Comparison of ENCODE assay signal across 13 mouse cellular contexts in the genomic region with DNA sequence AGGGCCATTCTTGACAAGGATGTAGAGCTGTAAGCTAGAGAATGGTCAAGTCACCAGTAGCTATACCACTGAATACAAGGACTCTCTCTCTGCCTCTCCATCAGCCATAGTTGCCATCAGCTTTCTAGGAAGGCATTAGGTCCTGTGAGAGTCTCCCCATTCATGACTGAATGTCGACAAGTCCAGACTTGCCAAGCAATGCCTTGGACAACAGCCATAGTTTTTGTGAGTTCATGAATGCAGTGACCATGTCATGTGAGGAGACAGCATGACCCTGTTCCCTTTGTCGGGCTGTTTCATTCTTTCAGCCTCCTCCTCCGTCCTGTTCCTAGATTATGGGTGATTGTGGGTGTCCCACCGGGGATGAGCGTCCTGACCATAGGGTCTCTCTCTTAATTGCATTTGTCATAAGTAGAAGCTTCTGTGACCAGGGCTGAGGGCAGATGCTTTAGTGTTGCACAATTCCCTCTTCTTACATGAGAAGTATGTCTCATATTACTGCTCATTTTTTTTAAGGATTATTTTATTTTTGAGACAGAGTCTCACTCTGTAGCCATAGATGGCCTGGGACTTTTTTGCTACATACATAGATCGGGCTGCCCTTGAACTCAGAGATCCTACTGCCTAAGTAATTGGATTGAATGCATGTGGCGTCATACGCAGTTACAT. TPM values are rescaled to one million over a fixed set of nuclear protein-coding genes. Genes with fewer than 3 reads are reported as not detected.
A peak's percentile ranks its signal among the peaks of the same experiment; 100 is the strongest.
DNase-seq lines count a peak whose midpoint lies in the region; ATAC-seq and TF ChIP-seq lines count a peak whose summit lies in the region.
"Had no signal": no experiment of that assay in that cellular context is flagged by ENCODE, and none has a peak within 500 bp of the region (broad histone marks: within the 10 kb centered on the region; RNA-seq: fewer than 3 reads in every experiment).

No protein-coding gene starts in this region.

- H3K27ac ChIP-seq in heart, embryonic 11.5 days (ENCODE audit: low read depth, low read length), result no peak overlapping the region
- H3K27ac ChIP-seq in midbrain, embryonic 11.5 days (ENCODE audit: low read depth, low read length), result no peak overlapping the region; the same call in 1 of the 2 replicates
- H3K27ac ChIP-seq in midbrain, embryonic 15.5 days, result no peak overlapping the region
- H3K27ac ChIP-seq in embryonic fibroblast, embryonic 13.5 days (ENCODE audit: insufficient read depth, low read length), result peak overlapping the region; percentile 39; the same call in 1 of the 2 replicates
- H3K27ac ChIP-seq in lung, postnatal 0 days (ENCODE audit: low read length), result no peak overlapping the region
- H3K27ac ChIP-seq: limb, embryonic 15.5 days had no signal

- no peak overlapping the region for H3K4me2 ChIP-seq in heart, embryonic 11.5 days
- no peak overlapping the region for H3K4me2 ChIP-seq in midbrain, embryonic 11.5 days
- no peak overlapping the region for H3K4me2 ChIP-seq in midbrain, embryonic 15.5 days
- no peak overlapping the region for H3K4me2 ChIP-seq in lung, postnatal 0 days (replicated peaks; ENCODE audit: low read depth, low read length)
- H3K4me2 ChIP-seq: limb, embryonic 15.5 days had no signal

- DNase-seq in heart, adult 11 months, result peak; percentile 93
- peak; percentile 60 for DNase-seq in midbrain, embryonic 11.5 days (ENCODE audit: low spot score, missing footprints)
- peak; percentile 26 for DNase-seq in lung, postnatal 0 days (ENCODE audit: low spot score)
- no peak for DNase-seq in spleen, postnatal 14 days (ENCODE audit: low spot score in 2 of 2)
- DNase-seq: cerebellum, adult 8-10 months; kidney, adult 9 months; layer of hippocampus, adult 9-11 months; spleen, adult 18-20 months had no signal

- peaks cover 6% of the 10 kb centered on the region for H3K4me1 ChIP-seq in heart, embryonic 11.5 days (ENCODE audit: control insufficient read depth, insufficient read depth, low read length)
- peaks cover 5% of the 10 kb centered on the region; the same call in 1 of the 2 replicates for H3K4me1 ChIP-seq in midbrain, embryonic 11.5 days (ENCODE audit: control insufficient read depth, insufficient read depth, low read length)
- H3K4me1 ChIP-seq in midbrain, embryonic 15.5 days, result peaks cover 9% of the 10 kb centered on the region
- H3K4me1 ChIP-seq in embryonic fibroblast, embryonic 13.5 days (ENCODE audit: control insufficient read depth, insufficient read depth, low read length), result peaks cover 3% of the 10 kb centered on the region
- H3K4me1 ChIP-seq in lung, postnatal 0 days (ENCODE audit: insufficient read depth, low read depth, low read length), result no peaks in the 10 kb centered on the region
- H3K4me1 ChIP-seq: limb, embryonic 15.5 days had no signal

- no peak for TF ChIP-seq EP300 in lung, postnatal 0 days (IDR thresholded peaks at IDR 0.05)

- TF ChIP-seq CTCF in embryonic fibroblast, embryonic 13.5 days (IDR thresholded peaks at IDR 0.05; ENCODE audit: borderline replicate concordance, insufficient read depth, low read length), result no peak
- no peak for TF ChIP-seq CTCF in lung, postnatal 0 days (IDR thresholded peaks at IDR 0.05)

- no peaks in the 10 kb centered on the region for H3K27me3 ChIP-seq in heart, embryonic 11.5 days (ENCODE audit: control insufficient read depth, insufficient read depth, low read length)
- no peaks in the 10 kb centered on the region for H3K27me3 ChIP-seq in midbrain, embryonic 11.5 days (ENCODE audit: control insufficient read depth, insufficient read depth, low read length)
- no peaks in the 10 kb centered on the region for H3K27me3 ChIP-seq in midbrain, embryonic 15.5 days (replicated peaks)
- no peaks in the 10 kb centered on the region for H3K27me3 ChIP-seq in lung, postnatal 0 days (replicated peaks; ENCODE audit: insufficient read depth, low read length)
- H3K27me3 ChIP-seq: limb, embryonic 15.5 days had no signal

- ATAC-seq in heart, embryonic 11.5 days (replicated peaks; ENCODE audit: insufficient number of reproducible peaks, low FRiP score, low TSS enrichment), result no peak
- no peak for ATAC-seq in midbrain, embryonic 11.5 days (ENCODE audit: low FRiP score)
- no peak for ATAC-seq in midbrain, embryonic 15.5 days (replicated peaks)
- ATAC-seq in lung, postnatal 0 days, result no peak
- no peak for ATAC-seq in megakaryocyte-erythroid progenitor cell, adult 5-6 weeks (replicated peaks; ENCODE audit: low FRiP score, low TSS enrichment, poor library complexity, severe bottlenecking)

- no peak for TF ChIP-seq POLR2A in embryonic fibroblast, embryonic 13.5 days (IDR thresholded peaks at IDR 0.05; ENCODE audit: low read depth, low read length)

- no peak overlapping the region for H3K4me3 ChIP-seq in heart, embryonic 11.5 days (ENCODE audit: low read depth, low read length)
- no peak overlapping the region for H3K4me3 ChIP-seq in midbrain, embryonic 11.5 days (ENCODE audit: low read depth, low read length)
- no peak overlapping the region for H3K4me3 ChIP-seq in midbrain, embryonic 15.5 days
- no peak overlapping the region for H3K4me3 ChIP-seq in embryonic fibroblast, embryonic 13.5 days (ENCODE audit: insufficient read depth, low read length)
- no peak overlapping the region for H3K4me3 ChIP-seq in lung, postnatal 0 days (ENCODE audit: low read depth, low read length)
- H3K4me3 ChIP-seq: limb, embryonic 15.5 days had no signal

- H3K9me3 ChIP-seq in heart, embryonic 11.5 days (replicated peaks; ENCODE audit: control insufficient read depth, low read length), result no peaks in the 10 kb centered on the region
- H3K9me3 ChIP-seq in midbrain, embryonic 11.5 days (ENCODE audit: control insufficient read depth, low read length), result no peaks in the 10 kb centered on the region
- H3K9me3 ChIP-seq in midbrain, embryonic 15.5 days, result no peaks in the 10 kb centered on the region
- no peaks in the 10 kb centered on the region for H3K9me3 ChIP-seq in lung, postnatal 0 days (ENCODE audit: low read length)
- H3K9me3 ChIP-seq: limb, embryonic 15.5 days had no signal

- H3K36me3 ChIP-seq in heart, embryonic 11.5 days (ENCODE audit: control insufficient read depth, insufficient read depth, low read length), result no peaks in the 10 kb centered on the region
- H3K36me3 ChIP-seq in midbrain, embryonic 11.5 days (ENCODE audit: control insufficient read depth, insufficient read depth, low read length), result no peaks in the 10 kb centered on the region
- no peaks in the 10 kb centered on the region for H3K36me3 ChIP-seq in midbrain, embryonic 15.5 days (replicated peaks)
- no peaks in the 10 kb centered on the region for H3K36me3 ChIP-seq in lung, postnatal 0 days (ENCODE audit: insufficient read depth, low read length)
- H3K36me3 ChIP-seq: limb, embryonic 15.5 days had no signal

- 90% methylated on average over 8 of the region's 8 CpGs for WGBS in heart, embryonic 11.5 days (ENCODE audit: insufficient replicate concordance)
- 92% methylated on average over 8 of the region's 8 CpGs for WGBS in midbrain, embryonic 11.5 days
- 80% methylated on average over 8 of the region's 8 CpGs for WGBS in midbrain, embryonic 15.5 days
- WGBS in lung, postnatal 0 days, result 80% methylated on average over 8 of the region's 8 CpGs

- no peak overlapping the region for H3K9ac ChIP-seq in heart, embryonic 11.5 days (ENCODE audit: low read depth, low read length)
- H3K9ac ChIP-seq in midbrain, embryonic 11.5 days (ENCODE audit: low read length), result no peak overlapping the region
- H3K9ac ChIP-seq in midbrain, embryonic 15.5 days, result no peak overlapping the region
- no peak overlapping the region for H3K9ac ChIP-seq in lung, postnatal 0 days (replicated peaks; ENCODE audit: low read depth)
- H3K9ac ChIP-seq: limb, embryonic 15.5 days had no signal

RNA-seq across cellular contexts. Expression of a gene that starts 37.8 kb away (rescaled TPM):
- 14.5 and 18.5 TPM in 2 replicates for polyA plus RNA-seq in heart, embryonic 11.5 days (2014; fragmentation: Nextera tagmentation; extraction: Ambion mirVana)
- polyA plus RNA-seq in midbrain, embryonic 11.5 days (2014; fragmentation: Nextera tagmentation; extraction: Ambion mirVana), result 7.0 and 7.7 TPM in 2 replicates
- 6.7 TPM in 2 replicates for polyA plus RNA-seq in midbrain, embryonic 15.5 days (2015; fragmentation: Nextera tagmentation; extraction: Ambion mirVana)
- 20.1 and 21.8 TPM in 2 replicates for polyA plus RNA-seq in embryonic fibroblast, embryonic 13.5 days (2011; ENCODE audit: insufficient read length, low read depth, missing spikeins)
- 8.8 and 9.1 TPM in 2 replicates for polyA plus RNA-seq in lung, postnatal 0 days (2015; fragmentation: Nextera tagmentation; extraction: Ambion mirVana)
- total RNA-seq in megakaryocyte-erythroid progenitor cell, adult 5-6 weeks (2014; fragmentation: Nextera tagmentation), result 9.3 and 12.2 TPM in 2 replicates
- 11.8 and 19.9 TPM in 2 replicates for total RNA-seq in megakaryocyte-erythroid progenitor cell, adult 5-6 weeks (2017)

Comparison
In these comparisons a context has a peak if more than half of its experiments do, and no peak if none do; other contexts are left out.
1. DNase-seq: peak in heart, adult 11 months (single experiment), midbrain, embryonic 11.5 days (single experiment) and lung, postnatal 0 days (single experiment); none in spleen, postnatal 14 days (0 of 2).